Mouse (Mus musculus) liver (tissue): Measurements from ENCODE around the gene Hspg2.
A peak's percentile ranks its signal among the peaks of the same experiment; 100 is the strongest.

Experiments
- DNase-seq: peaks from one replicate; pipeline ENCODE4 v3.0.0-alpha.2; 2020; ENCODE audit warnings: mixed read lengths

Hspg2 gene

GRCm38 (mm10) chr4:137502801-137503200, 34.2 kb downstream of the Hspg2 start:
- DNase-seq: no peak

- DNase-seq: no peak
These were observed 35.0 kb downstream of the Hspg2 start for GRCm38 (mm10) chr4:137503509-137503971.

GRCm38 (mm10) chr4:137506629-137507028, 38.1 kb downstream of the Hspg2 start:
- DNase-seq: no peak

DNA sequence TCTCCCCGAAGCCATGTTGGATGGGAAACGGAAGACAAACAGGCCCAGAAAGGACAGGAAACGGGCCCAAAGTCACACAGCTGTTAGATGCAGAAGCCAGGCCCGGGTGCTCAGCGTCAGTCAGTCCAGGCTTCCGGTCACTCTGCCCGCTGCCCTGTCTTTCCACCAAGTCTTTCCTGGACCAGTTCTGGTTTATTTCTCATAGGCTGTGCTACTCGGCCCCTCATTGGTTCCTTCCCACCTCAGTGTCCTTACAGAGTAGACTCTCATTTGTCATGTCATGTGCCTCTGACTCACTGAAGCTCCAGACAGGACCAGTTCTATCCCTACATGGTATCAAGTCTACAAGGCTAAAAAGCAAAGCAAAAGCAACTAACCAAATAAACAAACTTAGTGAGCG, 41.0 kb downstream of the Hspg2 start:
- DNase-seq: no peak

DNA sequence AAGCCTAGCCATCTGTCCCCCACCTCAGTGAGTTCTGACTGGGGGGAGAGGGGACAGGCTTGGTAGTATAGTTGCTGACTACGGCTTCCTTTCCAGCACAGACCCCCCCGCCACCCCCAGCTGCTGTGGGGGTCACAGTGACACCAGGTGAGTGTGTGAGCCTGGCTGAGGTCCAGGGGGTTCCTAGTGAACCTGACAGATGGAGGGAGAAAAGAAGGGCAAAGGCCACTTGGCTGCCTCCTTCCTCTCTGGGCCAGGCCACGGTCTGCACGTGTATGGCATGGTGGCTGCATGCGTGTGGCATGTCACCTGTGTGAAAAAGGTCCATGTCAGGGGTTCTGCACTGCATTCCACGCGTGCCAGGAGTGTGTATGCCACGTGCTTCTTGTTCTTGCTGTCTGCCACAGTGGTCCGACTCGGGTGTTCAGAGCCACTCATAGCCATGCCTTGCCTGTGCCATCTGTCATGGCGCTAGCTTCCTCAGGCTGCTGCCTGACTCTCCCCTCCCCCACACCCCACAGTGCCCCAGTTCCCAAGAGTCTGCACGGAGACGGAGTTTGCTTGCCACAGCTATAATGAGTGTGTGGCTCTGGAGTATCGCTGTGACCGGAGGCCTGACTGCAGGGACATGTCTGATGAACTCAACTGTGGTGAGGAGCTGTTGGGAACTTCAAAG, 41.6 kb downstream of the Hspg2 start:
- no peak for DNase-seq

GRCm38 (mm10) chr4:137512897-137513296, 44.3 kb downstream of the Hspg2 start:
- DNase-seq: no peak

GRCm38 (mm10) chr4:137517989-137518691, 49.6 kb downstream of the Hspg2 start:
- DNase-seq: no peak

DNA sequence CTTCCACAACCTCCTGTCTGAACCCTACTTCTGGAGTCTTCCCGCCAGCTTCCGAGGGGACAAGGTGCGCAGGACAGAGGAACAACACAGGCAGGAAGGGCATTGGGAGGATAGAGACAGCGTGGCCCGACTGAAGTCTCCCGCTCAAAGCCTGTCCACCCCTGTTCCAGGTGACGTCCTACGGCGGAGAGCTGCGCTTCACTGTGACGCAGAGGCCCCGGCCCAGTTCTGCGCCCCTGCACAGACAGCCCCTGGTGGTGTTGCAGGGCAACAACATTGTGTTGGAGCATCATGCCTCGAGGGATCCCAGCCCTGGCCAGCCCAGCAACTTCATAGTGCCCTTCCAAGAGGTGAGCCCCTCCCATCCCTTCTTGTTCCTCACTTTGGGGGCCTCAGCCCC, 50.2 kb downstream of the Hspg2 start:
- no peak for DNase-seq

DNA sequence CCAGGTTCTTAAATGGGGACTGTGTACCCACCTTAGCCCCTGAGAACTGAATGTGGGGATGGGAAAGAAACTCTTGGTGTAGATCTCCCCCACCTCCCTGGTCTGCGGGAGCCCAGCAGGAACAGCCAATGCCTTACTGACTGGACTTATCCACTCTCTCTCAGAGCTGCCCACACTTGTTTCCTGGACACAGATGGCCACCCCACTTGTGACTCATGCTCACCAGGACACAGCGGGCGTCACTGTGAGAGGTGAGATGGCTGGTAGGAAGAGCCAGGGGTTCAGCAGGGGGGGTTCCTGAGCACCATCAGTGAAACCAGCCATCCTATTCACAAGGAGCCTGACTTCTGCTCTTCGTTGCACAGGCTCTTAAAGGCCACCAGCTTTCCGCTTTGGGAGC, 51.8 kb downstream of the Hspg2 start:
- no peak for DNase-seq

GRCm38 (mm10) chr4:137521966-137522365, 53.4 kb downstream of the Hspg2 start:
- no peak for DNase-seq

DNA sequence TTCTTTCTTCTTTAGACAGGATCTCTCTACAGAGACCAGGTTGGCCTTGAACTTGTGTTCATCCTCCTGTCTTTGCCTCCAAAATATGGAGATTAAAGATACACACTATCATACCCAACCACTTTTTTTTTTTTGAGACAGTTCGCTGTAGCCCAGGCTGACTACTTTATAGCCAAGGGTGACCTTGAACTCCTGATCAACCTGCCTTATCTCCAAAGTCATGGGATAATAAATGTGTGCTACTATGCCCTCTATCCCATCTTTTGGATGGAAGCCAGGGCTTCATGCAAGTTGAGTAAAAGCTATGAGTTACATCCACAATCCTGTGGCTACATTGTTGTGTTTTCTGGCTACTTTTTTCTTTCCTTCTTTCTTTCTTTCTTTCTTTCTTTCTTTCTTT, 56.9 kb downstream of the Hspg2 start:
- DNase-seq: no peak

DNA sequence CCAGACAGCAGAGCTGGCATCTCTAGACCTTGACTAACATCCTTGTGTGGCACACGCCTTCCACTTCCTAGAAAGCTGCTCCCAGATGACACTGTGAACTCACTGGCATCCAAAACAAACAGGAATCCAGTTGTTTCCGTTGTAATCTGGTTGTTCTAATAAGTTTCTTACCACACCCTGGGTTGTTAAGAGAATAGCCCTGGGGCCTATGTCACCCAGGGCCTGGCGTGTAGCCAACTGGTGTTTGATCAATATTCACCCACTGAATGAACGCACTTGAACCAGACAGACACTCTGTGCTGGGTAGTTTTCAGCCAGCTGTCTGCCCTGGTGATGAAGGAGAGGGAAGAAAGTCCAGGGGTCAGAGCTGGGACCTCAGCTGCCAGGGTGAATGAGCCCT, 58.8 kb downstream of the Hspg2 start:
- no peak for DNase-seq

- DNase-seq: no peak
These were observed 59.3 kb downstream of the Hspg2 start for GRCm38 (mm10) chr4:137527872-137528271.

GRCm38 (mm10) chr4:137540356-137540755, 71.8 kb downstream of the Hspg2 start:
- DNase-seq: no peak

DNA sequence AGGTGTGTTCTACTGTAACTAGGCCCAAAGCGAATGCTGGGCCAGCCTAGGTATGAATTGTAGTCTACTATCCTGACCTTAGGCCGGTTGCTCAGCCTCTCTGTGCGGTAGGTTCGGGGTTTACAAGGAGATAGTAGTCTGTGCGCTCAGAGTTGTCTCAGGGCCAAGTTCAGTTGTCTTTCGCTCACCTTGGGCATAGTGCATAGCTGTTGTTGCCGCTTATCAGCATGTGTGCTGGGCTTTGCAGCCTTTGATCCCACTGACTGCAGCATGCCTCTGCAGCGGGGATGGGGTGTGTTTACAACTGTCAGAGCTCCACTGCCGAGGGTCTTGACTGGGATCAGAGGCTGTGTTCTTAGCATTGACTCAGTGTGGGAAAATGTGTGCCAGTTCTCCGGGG, 74.4 kb downstream of the Hspg2 start:
- DNase-seq: no peak

DNA sequence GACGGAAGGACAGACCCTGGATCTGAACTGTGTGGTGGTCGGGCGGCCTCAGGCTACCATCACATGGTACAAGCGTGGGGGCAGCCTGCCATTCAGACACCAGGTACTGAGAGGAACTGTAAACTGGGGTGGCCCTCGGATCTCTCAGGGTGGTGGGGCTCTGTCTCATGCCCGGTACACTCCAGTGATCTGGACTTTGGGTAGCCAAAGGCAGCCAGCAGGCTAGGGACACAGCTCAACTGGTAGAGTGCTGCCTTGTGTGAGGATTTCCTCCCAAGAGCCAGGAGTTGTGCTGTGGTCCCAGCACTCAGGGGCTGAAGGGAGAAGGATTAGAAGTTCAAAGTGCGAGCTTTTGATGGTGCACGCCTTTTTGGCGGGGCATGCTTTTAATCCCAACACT, 77.0 kb downstream of the Hspg2 start:
- no peak for DNase-seq

DNA sequence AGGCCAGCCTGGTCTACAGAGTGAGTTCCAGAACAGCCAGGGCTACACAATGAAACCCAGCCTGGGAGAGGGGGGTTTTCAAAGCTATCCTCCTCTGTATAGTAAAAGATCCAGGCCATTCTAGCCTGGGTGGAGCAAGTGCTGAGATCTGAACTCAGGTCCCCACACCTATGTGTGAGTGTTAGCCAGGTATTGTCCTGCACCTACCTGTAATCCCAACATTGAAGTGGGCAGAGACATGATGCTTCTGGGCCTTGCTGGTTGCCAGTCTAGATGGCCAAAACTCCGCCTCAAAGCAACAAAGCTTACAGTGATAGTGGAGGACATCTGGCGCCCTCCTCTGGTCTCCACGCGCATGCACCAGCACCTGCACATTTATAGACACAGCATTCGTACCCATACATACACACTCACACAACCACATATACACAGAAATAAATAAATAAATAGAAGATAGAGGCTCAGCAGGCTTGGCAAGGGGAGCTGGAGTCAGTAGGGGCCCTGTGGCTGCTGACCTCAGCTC, 77.5 kb downstream of the Hspg2 start:
- DNase-seq: peak; percentile 47

DNA sequence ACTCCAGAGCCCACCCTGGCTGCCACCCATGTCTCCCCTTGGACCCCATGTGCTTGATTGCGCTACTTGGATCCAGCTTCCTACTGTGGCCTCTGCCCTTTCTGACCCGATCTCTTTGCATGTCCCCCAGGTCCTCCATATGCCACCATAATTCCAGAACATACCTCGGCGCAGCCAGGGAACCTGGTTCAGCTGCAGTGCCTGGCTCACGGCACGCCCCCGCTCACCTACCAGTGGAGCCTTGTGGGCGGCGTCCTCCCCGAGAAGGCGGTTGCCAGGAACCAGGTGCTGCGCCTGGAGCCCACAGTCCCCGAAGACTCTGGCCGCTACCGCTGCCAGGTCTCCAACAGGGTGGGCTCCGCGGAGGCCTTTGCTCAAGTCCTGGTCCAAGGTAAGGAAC, 84.9 kb downstream of the Hspg2 start:
- DNase-seq: no peak

DNA sequence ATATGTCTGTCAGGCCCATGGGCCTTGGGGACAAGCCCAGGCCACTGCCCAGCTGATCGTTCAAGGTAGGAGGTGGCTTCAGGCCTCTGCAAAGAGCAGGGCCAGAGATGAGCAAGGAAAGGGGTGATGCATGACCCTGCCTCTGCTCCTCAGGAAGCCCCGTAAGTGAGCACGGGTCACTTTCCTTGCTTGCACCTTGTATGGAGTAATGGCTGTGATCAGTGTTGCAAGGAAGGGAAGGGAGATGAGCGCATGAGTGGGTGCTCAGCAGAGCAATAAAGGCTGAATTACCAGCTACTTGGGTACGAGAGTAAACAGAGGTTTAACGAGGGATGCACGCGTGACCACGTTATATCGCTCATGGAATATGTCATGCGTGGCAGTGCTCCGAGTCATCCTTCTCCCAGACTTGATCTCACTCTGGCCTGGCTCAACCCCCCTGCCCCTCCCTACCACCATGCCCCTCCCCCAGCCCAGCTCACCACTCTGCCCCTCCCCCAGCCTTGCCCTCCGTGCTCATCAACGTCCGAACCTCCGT, 88.2 kb downstream of the Hspg2 start:
- no peak for DNase-seq

DNA sequence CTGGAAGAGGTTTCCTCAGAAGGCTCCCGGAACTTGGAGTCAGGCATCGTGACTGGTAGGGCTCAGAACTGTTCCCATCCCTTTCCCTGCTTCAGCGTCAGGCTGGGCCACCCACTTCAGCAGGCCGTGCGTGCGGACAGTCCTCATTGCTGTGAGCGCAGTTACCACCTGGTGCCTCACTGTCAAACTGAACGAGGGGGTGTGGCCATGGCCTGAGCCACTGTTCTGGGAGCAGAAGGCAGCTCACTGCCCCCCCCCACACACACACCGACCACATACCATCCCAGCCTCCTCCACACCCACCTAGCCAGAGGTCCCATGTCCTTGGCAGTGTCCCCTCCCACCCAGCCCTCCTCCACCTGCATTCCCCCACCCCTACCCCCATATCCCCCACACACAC, 101.3 kb downstream of the Hspg2 start:
- no peak for DNase-seq

- no peak for DNase-seq
These were observed 105.9 kb downstream of the Hspg2 start, which contains the start of gene Ldlrad2 for GRCm38 (mm10) chr4:137574469-137574868. Ldlrad2 (minus strand) TSS chr4:137574569.

DNA sequence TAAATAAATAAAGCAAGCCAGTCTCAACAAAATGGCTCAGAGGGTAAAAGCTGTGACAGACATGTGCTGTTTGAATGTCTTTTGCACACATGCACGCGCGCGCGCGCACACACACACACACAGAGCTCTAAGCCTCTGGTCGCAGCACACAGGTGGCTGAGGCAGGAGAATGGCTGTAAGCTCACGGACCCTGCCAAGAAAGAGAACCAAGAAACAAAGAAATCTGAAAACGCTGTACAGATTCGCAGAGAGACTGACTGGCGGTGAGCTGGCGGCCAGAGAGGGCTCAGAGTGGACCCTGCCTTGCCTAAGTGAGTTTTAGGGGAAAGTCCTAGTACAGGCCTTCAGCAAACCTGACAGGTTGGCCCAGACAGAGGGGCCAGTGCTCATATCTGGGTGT, 108.9 kb downstream of the Hspg2 start:
- DNase-seq: no peak

- DNase-seq: peak; percentile 39
These were observed 109.7 kb downstream of the Hspg2 start for GRCm38 (mm10) chr4:137578181-137578845.
